Mouse (Mus musculus): Measurements from ENCODE around the gene Gys1.

DNA sequence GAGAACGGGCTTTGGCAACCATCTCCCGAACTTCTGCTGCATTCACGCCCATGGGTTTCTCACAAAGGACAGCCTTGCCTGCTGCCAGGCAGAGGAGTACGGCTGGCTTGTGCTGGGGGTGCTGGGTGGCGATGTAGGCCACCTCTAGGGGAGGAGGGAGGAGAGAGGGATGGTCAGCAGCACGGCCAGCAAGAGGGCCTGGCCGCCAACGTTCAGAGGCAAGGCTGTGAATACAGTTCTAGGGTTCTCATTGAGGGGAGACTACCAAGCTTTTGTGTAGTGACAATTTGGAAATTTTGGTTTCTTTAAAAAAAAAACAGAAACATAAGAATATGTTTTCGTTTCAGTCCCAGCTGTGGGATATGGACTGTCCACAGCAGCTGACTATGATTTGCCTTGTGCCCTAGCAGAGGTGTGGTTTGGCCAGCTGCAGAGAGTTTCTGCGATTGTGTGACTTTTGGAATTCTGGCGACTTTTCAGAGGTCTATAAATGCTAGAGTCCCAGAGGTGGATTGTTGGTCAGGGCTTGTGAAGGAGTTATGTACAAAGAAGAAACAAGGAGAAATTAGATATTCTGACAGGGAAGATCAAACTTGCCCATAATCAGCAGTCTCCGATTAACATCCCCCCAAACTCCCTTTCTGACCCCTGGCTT lies 52.2 kb downstream of the Gys1 start, which contains the start of gene Gm45808:
- TF ChIP-seq MAFK (IDR thresholded peaks at IDR 0.05; ENCODE audit: insufficient read depth, low read depth, low read length) (no peak), ZC3H11A (IDR thresholded peaks at IDR 0.05; ENCODE audit: borderline replicate concordance, low read depth, low read length) (no peak), CHD2 (IDR thresholded peaks at IDR 0.05; ENCODE audit: low read depth, low read length) (no peak), HCFC1 (IDR thresholded peaks at IDR 0.05; ENCODE audit: borderline replicate concordance, insufficient read depth, low read length) (no peak), ZNF384 (IDR thresholded peaks at IDR 0.05; ENCODE audit: low read depth, low read length) (no peak)
